Mouse (Mus musculus): Measurements from ENCODE around the gene H2-T23. TPM values are rescaled to one million over a fixed set of nuclear protein-coding genes. Genes with fewer than 3 reads are reported as not detected.

The H2-T23 gene
- total RNA-seq, 2 experiments from 2014 or later: 3.8 to 4.6 TPM

DNA sequence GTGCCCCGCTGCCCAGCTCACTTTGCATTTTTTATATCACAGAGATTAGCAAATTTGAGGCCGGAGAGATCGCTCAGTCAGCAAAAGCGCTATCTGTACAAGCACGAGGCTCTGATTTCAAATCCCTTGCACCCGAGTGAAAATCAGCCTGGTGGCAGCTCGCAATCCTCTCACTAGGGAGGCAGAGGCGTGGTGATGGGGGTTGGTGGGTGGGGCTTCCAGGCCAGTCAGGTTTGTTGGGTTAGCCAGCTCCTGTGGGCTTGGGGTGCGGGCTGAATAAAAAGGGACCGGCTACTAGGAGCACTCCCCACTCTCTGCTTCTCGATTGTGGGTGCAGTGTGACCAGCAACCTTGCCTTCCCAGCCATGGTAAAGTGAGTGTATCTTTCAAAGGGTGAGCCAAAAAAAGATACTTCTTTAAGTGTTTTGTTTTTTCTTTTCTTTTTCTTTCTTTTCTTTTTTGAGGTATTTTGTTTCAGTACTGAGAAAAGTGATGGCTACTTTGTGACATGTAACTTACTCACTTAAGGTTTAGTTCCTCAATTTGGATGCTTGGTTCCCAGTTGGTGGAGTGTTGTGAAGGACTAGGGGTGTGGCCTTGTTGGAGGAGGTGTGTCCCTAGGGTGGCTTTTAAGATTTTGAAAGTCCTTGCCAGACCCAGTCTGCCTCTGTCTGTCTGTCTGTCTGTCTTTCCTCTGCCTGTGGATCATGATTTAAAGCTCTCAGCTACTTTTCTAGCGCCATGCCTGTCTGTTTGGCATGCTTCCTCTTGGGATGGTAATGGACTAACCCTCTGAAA is 34.7 kb downstream of the H2-T23 start:
- intact Hi-C loops (cut with DNase I): loop anchor here (2.0 to 5.0 kb wide), 3 partner anchors 39 to 194 kb away; partner anchors contain the start of gene H2-T3
- DNase-seq (ENCODE audit: low spot score in 2 of 2): no peak

DNA sequence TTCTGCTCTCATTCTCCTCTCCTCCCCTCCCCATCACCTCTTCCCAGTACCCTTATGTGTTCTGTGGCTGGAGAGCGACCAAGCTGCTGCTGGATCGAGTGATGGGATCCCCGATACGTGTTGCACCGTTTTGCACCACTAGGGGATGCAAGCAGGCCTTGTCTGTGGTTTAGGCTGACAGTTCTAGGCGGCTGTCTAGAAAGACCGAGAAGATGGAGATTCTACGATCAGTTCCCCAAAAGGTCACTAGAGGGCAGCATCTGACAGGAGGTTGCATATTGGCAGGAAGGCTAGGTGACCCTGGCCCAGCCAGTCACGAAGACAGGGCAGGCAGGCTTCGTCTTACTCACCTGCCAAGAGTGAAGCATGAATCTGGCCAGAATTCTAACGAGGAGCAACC is 35.7 kb downstream of the H2-T23 start:
- intact Hi-C loops (cut with DNase I): loop anchor here (2.0 to 5.0 kb wide), 3 partner anchors 40 to 195 kb away; partner anchors contain the start of gene H2-T3
- peak; percentile 95 to 97 for DNase-seq (ENCODE audit: low spot score in 2 of 2)

DNA sequence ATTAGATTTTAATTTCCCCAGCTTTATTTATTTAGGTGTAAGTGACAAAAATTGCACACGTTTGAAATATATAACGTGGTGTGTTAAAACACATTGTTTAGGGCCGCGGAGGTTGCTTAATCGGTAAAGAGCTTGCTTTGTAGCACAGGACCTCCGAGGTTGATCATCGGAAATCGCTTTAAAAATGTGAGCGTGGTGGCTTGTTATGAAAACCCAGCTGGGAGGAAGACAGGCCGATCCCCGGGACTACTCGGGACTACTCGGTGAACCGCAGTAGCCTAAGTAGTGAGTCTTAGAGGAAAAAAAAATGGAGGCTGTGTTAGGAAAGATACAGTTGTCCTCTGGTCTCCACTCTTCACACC is 37.8 kb downstream of the H2-T23 start:
- no peak for DNase-seq (ENCODE audit: low spot score in 2 of 2)
- intact Hi-C loops (cut with DNase I): loop anchor here (5.0 kb wide), 2 partner anchors 117 to 197 kb away; partner anchors contain the start of gene H2-T3

DNA sequence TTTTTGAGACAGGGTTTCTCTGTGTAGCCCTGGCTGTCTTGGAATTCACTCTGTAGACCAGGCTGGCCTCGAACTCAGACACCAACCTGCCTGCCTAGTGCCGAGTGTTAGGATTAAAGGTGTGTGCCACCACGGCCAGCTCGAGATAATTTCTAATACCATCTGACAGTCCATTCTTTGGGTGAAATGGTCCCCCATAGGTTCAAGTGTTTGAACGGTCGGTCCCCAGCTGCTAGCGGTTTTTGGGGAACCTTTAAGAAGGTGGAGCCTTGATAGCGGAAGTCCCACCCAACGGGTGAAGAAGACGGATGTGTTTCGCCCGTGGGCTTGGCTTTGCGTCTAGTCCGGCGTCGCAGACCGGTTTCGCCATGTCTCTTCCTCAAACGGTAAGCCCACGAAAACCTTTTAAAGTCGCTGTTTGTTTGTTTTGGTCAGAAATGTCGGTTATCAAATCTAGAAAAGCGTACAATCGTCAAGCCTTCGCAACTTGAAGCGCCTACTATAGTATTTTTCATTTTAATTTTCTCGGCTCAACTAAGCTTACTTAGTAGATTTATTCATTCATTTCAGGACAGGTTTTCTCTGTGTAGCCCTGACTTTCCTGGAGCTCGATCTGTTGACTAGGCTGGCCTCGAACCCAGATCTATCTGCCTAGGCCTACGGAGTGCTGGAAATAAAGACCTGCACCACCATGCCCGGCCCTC is 38.3 kb downstream of the H2-T23 start:
- peak; percentile 80 to 86 for DNase-seq (ENCODE audit: low spot score in 2 of 2)
- intact Hi-C loops (cut with DNase I): no loop called here

DNA sequence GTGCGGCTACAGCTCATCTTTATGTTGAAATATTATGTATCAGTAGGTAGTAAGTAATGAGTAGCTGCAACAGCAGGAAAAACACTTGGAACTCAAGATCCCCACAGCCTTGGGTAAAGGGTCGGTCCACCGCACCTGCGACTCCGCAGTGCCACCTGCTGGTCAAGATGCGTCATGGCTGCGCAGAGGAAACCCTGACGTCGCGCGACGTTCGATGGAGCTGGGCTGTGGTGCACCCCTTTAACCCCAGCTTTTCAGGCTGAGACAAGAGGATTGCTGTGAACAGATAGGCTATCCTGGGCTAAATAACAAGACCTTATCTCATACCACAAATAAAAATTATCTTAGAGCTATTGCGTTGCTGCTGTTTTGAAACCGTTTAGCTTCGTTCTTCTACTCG is 39.0 kb downstream of the H2-T23 start:
- peak; percentile 83 to 84 for DNase-seq (ENCODE audit: low spot score in 2 of 2)
- intact Hi-C loops (cut with DNase I): loop anchor here (2.0 kb wide), 1 partner anchor 57 kb away; no protein-coding TSS in a partner anchor

DNA sequence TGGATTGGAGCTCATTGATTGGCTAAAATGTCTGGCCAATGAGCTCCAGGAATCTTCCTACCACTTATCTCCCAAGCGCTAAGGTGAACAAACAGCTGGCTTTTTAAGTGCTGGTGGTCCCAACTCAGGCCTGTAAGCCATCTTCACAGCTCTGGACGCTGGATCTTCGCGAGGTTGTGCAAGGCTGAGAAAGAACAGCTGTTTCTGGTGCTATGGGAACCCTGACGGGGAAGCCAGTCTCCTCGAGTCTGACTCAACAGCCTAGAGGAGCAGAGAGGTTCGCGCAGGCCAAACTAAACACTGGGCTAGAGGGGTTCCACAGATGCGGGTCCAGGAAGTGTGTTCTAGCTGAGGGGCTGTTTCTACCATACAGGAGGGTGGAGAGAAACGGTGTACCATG is 40.9 kb downstream of the H2-T23 start:
- intact Hi-C loops (cut with DNase I): loop anchor here (2.0 kb wide), 1 partner anchor 55 kb away; no protein-coding TSS in a partner anchor
- DNase-seq (ENCODE audit: low spot score in 2 of 2): no peak

DNA sequence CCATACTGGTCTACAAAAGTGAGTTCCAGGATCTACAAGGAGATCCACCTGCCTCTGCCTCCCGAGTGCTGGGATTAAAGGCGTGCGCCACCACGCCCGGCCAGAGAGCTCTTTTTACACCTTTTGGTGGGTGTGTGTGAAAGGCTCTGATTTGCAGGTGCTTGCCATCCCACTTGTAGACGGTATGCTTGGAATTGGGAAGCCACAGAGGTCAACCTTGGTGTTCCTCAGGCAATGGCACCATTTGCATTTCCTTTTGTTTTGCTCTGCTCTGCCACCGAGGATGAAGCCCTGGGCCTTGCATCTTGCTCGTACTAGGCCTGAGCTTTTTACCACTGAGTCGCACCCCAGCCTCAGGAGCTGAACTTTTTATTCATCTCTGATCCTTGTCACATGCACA is 50.9 kb downstream of the H2-T23 start:
- intact Hi-C loops (cut with DNase I): no loop called here
- no peak for DNase-seq (ENCODE audit: low spot score in 2 of 2)

DNA sequence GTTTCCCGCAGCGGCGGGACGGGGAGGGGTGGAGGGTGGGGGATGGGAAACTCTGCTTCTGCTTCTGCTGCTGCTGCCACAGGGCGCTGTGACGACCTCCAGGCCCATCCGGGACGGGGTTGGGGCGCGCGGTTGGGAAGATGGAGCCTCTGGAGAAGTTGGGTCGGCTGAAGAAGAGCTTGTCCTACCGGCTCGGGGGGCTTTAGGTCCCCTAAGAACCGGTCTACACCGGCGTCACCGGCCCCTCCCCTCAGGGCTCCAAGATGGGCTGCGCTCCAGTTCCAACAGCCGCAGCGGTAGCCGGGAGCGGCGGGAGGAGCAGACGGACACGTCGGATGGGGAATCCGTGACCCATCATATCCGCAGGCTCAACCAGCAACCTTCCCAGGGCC is 52.3 kb downstream of the H2-T23 start:
- intact Hi-C loops (cut with DNase I): no loop called here
- DNase-seq (ENCODE audit: low spot score in 2 of 2): peak; percentile 41 to 52

Other genes starting within 250 kb of the H2-T23 start
- gene Ier3, start 211.2 kb downstream of the H2-T23 start, total RNA-seq (2021): 1 to 10 TPM; 5.4 to 5.7 TPM
- gene Flot1, start 209.6 kb downstream of the H2-T23 start, total RNA-seq (2021): 100 to 1,000 TPM; 153 to 168 TPM
- gene Tubb5, start 194.5 kb downstream of the H2-T23 start, total RNA-seq (2021): 100 to 1,000 TPM; 771 to 797 TPM
- 10 to 100 TPM; 10.7 to 14.6 TPM for gene Mdc1, start 191.3 kb downstream of the H2-T23 start, total RNA-seq (2021)
- gene Nrm, start 171.5 kb downstream of the H2-T23 start, total RNA-seq (2021): 1 to 10 TPM; 5.1 TPM
- gene Ppp1r18, start 167.3 kb downstream of the H2-T23 start, total RNA-seq (2021): 10 to 100 TPM; 12.8 to 14.1 TPM
- gene Dhx16, start 153.0 kb downstream of the H2-T23 start, total RNA-seq (2021): 10 to 100 TPM; 30.1 to 32.1 TPM
- gene 2310061I04Rik, start 135.4 kb downstream of the H2-T23 start, total RNA-seq (2021): 10 to 100 TPM; 65.2 to 66.9 TPM
- gene Atat1, start 122.8 kb downstream of the H2-T23 start, total RNA-seq (2021): 10 to 100 TPM; 64.6 to 69.9 TPM
- gene Mrps18b, start 116.5 kb downstream of the H2-T23 start, total RNA-seq (2021): 10 to 100 TPM; 40.0 to 41.7 TPM
- 10 to 100 TPM; 62.1 to 68.3 TPM for gene Ppp1r10, start 116.4 kb downstream of the H2-T23 start, total RNA-seq (2021)
- gene Abcf1, start 63.1 kb downstream of the H2-T23 start, total RNA-seq (2021): 10 to 100 TPM; 77.1 to 77.8 TPM
- gene Gnl1, start 53.0 kb downstream of the H2-T23 start, total RNA-seq (2021): 100 to 1,000 TPM; 146 to 148 TPM
- gene Prr3, start 52.6 kb downstream of the H2-T23 start, total RNA-seq (2021): 10 to 100 TPM; 57.4 to 57.6 TPM
- 1 to 10 TPM; 1.0 to 1.1 TPM for gene H2-T24, start 12.3 kb downstream of the H2-T23 start, total RNA-seq (2021)
- gene H2-T22, start 9.9 kb upstream of the H2-T23 start, total RNA-seq (2021): 1 to 10 TPM; 4.3 to 6.7 TPM
- gene Gm6034, start 10.1 kb upstream of the H2-T23 start, total RNA-seq (2021): not detected
- under 1 TPM; 0.55 to 0.57 TPM for gene Gm11127, start 25.5 kb upstream of the H2-T23 start, total RNA-seq (2021)
- gene Gm19684, start 88.8 kb upstream of the H2-T23 start, total RNA-seq (2021): not detected
- not detected for gene Gm7030, start 96.6 kb upstream of the H2-T23 start, total RNA-seq (2021)
- not detected for gene Gm8909, start 135.7 kb upstream of the H2-T23 start, total RNA-seq (2021)
- not detected for gene H2-T3, start 157.4 kb upstream of the H2-T23 start, total RNA-seq (2021)
- gene Rpp21, start 225.2 kb upstream of the H2-T23 start, total RNA-seq (2021): 10 to 100 TPM; 43.5 to 51.3 TPM
- gene Trim39, start 239.4 kb upstream of the H2-T23 start, total RNA-seq (2021): 10 to 100 TPM; 20.0 to 20.2 TPM